Mouse (Mus musculus) liver, postnatal 0 days (tissue): ENCODE data around the gene Mcur1. TPM values are rescaled to one million over a fixed set of nuclear protein-coding genes. Genes with fewer than 3 reads are reported as not detected.

Experiments used
- ATAC-seq: fragments of 200-750 bp; cut with Nextera tagmentation; 2 replicates; pipeline ENCODE4 v1.8.0; 2017; ENCODE audit warnings: mild to moderate bottlenecking, moderate library complexity
- DNase-seq: peaks from one replicate; pipeline ENCODE4 v3.0.0-alpha.2; 2016
- H3K27ac ChIP-seq: fragments of 300-500 bp; sonication (generic); 2 replicates; pipeline ENCODE4 v1.5.1; 2014; ENCODE audit warnings: antibody characterized with exemption, moderate library complexity, mild to moderate bottlenecking, low read depth
- H3K27me3 ChIP-seq: fragments of 300-500 bp; sonication (generic); 2 replicates; pipeline ENCODE4 v1.6.1; 2014; ENCODE audit warnings: low read length, control low read depth, mixed read lengths; ENCODE audit not compliant: insufficient read depth
- H3K36me3 ChIP-seq: fragments of 300-500 bp; sonication (generic); replicated peaks from 2 replicates; pipeline ENCODE4 v1.6.1; 2014; ENCODE audit warnings: mild to moderate bottlenecking, control low read depth, low read length, moderate library complexity, mixed read lengths; ENCODE audit not compliant: insufficient read depth
- H3K4me1 ChIP-seq: fragments of 300-500 bp; sonication (generic); 2 replicates; pipeline ENCODE4 v1.6.1; 2014; ENCODE audit warnings: antibody characterized with exemption, mild to moderate bottlenecking, control low read depth; ENCODE audit not compliant: insufficient read depth
- H3K4me2 ChIP-seq: fragments of 300-500 bp; sonication (generic); 2 replicates; pipeline ENCODE4 v1.6.1; 2014; ENCODE audit warnings: low read depth, mild to moderate bottlenecking, low read length, moderate library complexity, mixed read lengths
- H3K4me3 ChIP-seq: fragments of 300-500 bp; sonication (generic); 2 replicates; pipeline ENCODE4 v1.5.1; 2014; ENCODE audit warnings: low read depth, low read length
- H3K9ac ChIP-seq: fragments of 300-500 bp; sonication (generic); replicated peaks from 2 replicates; pipeline ENCODE4 v1.6.1; 2014; ENCODE audit warnings: mild to moderate bottlenecking, moderate library complexity
- H3K9me3 ChIP-seq: fragments of 300-500 bp; sonication (generic); 2 replicates; pipeline ENCODE4 v1.6.1; 2016; ENCODE audit warnings: mild to moderate bottlenecking, control low read depth, low read length, mixed read lengths
- CTCF ChIP-seq: sonication (generic); IDR thresholded peaks from 2 replicates; pipeline ENCODE4 v1.5.1; 2016; ENCODE audit warnings: antibody characterized with exemption, low read depth
- EP300 ChIP-seq: IDR thresholded peaks from 2 replicates; pipeline ENCODE4 v1.6.1; 2016; ENCODE audit warnings: antibody characterized with exemption, low read depth, mild to moderate bottlenecking
- WGBS: fragments of 180-500 bp; shearing (Covaris S2); extraction: QIAGEN DNeasy Blood & Tissue Kit; methylation state at CpG from one replicate; pipeline ENCODE4 v1.1.7; 2014; ENCODE audit not compliant: insufficient replicate concordance; 5-methylcytosine and 5-hydroxymethylcytosine counted together
- polyA plus RNA-seq: library from polyadenylated mRNA; unstranded; fragments of >200 nt; fragmentation: Nextera tagmentation; extraction: Ambion mirVana; gene quantifications from 2 replicates; pipeline ENCODE4 v1.2.1, GENCODE M21; 2015

Gene Mcur1
- polyA plus RNA-seq, 1 experiment from 2014 or later: 8.8 TPM

DNA sequence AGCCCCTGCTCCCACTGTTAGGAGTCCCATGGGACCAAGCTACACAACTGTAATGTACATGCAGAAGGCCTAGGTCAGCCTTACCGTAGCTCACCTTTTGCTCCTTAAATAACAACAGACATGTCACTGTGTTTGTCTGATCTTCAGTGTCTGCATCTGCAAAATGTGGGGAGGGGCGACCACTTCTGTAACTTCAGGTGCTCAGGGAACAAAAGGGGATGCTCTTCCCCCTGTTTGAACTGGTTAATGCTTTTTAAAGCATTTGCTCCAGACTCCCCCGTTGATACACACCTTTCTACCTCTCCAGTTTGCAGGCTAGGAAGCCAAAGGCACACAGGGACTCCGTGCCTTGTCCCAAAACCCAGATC lies 59.5 kb downstream of the Mcur1 start:
- TF ChIP-seq CTCF (no peak), EP300 (no peak)
- Histone ChIP-seq H3K27me3 (no peaks in the 10 kb centered on the region), H3K9ac (no peak overlapping the region), H3K36me3 (no peaks in the 10 kb centered on the region), H3K4me3 (no peak overlapping the region), H3K4me2 (no peak overlapping the region), H3K9me3 (no peaks in the 10 kb centered on the region), H3K27ac (no peak overlapping the region), H3K4me1 (peaks cover 9% of the 10 kb centered on the region)
- DNase-seq: no peak
- ATAC-seq: no peak
- WGBS: 78% methylated on average over 4 of the region's 4 CpGs

- Histone ChIP-seq H3K4me2 (no peak overlapping the region), H3K9me3 (no peaks in the 10 kb centered on the region), H3K4me3 (no peak overlapping the region), H3K27ac (no peak overlapping the region), H3K27me3 (no peaks in the 10 kb centered on the region), H3K36me3 (no peaks in the 10 kb centered on the region), H3K9ac (no peak overlapping the region), H3K4me1 (peaks cover 9% of the 10 kb centered on the region)
- WGBS: 66% methylated on average over 7 of the region's 7 CpGs
- TF ChIP-seq EP300 (no peak), CTCF (no peak)
- DNase-seq: no peak
- ATAC-seq: no peak
Measured at GRCm38 (mm10) chr13:43499731-43500482, 60.1 kb downstream of the Mcur1 start.

DNA sequence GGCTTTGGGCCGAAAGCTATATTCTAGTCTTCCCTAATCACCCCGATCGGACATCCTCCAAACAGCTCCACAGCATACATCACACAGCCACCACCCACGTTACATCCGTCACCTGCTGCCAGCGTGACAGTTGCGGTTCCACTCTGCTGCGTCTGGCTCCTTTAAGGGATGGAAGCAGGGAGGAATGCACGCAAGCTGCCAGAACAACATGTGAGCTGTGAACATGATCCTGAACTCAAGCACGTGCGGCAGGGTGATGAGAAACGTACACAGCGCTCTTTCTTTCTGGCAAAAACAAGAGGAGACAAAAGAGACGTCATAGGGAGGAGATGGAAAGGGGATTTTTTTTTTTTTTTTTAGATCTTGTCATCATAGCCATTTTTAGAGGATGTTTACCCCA lies 61.1 kb downstream of the Mcur1 start:
- H3K4me3 ChIP-seq: no peak overlapping the region
- H3K9me3 ChIP-seq: no peaks in the 10 kb centered on the region
- DNase-seq: no peak
- H3K27ac ChIP-seq: no peak overlapping the region
- TF ChIP-seq CTCF (no peak), EP300 (no peak)
- 79% methylated on average over 14 of the region's 14 CpGs for WGBS
- no peak for ATAC-seq
- H3K4me1 ChIP-seq: peaks cover 9% of the 10 kb centered on the region
- H3K36me3 ChIP-seq: no peaks in the 10 kb centered on the region
- no peak overlapping the region for H3K9ac ChIP-seq
- no peak overlapping the region for H3K4me2 ChIP-seq
- no peaks in the 10 kb centered on the region for H3K27me3 ChIP-seq

DNA sequence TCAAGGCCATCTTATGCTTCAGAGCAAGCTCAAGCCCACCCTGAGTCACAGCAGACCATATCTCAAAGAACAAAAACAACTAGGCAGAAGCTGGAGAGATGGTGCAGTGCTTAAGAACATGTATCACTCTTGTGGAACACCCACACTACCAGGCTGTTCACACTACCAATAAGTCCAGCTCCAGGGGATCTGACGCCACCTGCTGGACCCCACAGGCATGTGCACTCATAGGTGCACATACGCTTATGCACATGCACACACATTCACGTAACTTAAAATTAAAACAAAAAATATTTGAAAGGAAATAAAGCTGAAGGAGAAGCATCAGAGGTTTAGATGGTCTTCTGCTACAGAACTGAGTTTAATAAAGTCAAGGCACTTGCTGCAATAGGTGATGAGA lies 62.2 kb downstream of the Mcur1 start:
- Histone ChIP-seq H3K27ac (no peak overlapping the region), H3K4me1 (no peaks in the 10 kb centered on the region), H3K36me3 (no peaks in the 10 kb centered on the region), H3K4me3 (no peak overlapping the region), H3K9me3 (no peaks in the 10 kb centered on the region), H3K4me2 (no peak overlapping the region), H3K27me3 (no peaks in the 10 kb centered on the region), H3K9ac (no peak overlapping the region)
- 93% methylated on average over 3 of the region's 3 CpGs for WGBS
- ATAC-seq: no peak
- no peak for DNase-seq
- TF ChIP-seq CTCF (peak; percentile 40), EP300 (no peak)

DNA sequence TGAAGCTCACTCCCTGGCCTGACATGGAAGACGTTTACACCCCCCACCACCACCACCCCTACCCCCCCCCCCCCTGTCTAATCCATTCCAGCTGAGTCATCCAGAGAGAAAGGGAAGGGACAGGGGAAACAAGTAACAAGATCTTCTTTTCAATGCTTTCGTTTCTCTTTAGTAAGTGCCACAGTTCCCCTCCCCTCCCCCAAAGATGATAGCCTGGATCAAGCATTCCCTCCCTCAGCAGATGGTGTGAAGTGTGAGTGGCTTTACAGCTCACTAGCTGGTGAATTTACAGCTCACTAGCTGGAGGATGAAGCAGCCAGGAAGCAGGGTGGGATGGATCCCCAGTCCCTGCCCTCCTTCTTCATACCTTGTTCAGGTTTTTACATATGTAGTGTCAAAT lies 63.3 kb downstream of the Mcur1 start:
- Histone ChIP-seq H3K4me2 (no peak overlapping the region), H3K9ac (no peak overlapping the region), H3K27ac (no peak overlapping the region), H3K27me3 (no peaks in the 10 kb centered on the region), H3K4me1 (no peaks in the 10 kb centered on the region), H3K4me3 (no peak overlapping the region), H3K9me3 (no peaks in the 10 kb centered on the region), H3K36me3 (no peaks in the 10 kb centered on the region)
- 34% methylated on average over 2 of the region's 2 CpGs for WGBS
- DNase-seq: no peak
- TF ChIP-seq CTCF (no peak), EP300 (no peak)
- ATAC-seq: no peak

DNA sequence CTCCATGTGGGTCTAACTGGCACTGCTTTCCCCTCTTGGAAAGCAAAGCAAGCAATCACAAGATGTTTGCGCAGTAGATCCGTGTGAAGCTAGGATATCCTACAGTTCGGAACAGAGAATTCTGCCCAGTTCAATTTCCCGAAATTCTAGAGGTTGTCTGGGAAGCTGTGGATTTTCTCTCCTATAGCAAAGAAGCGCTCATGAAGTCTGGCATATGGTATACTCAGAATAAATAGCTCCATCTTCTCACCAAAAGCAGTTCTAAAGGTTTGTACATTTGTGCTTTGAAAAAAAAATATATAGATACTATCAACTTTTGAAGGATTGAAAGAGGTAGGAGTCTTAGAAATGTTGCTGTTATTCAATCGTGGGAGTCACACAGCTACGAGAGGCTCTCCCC lies 64.3 kb downstream of the Mcur1 start:
- Histone ChIP-seq H3K4me3 (no peak overlapping the region), H3K4me2 (no peak overlapping the region), H3K27ac (no peak overlapping the region), H3K9ac (no peak overlapping the region), H3K9me3 (no peaks in the 10 kb centered on the region), H3K4me1 (no peaks in the 10 kb centered on the region), H3K27me3 (no peaks in the 10 kb centered on the region), H3K36me3 (no peaks in the 10 kb centered on the region)
- WGBS: 77% methylated on average over 7 of the region's 7 CpGs
- no peak for TF ChIP-seq CTCF
- TF ChIP-seq EP300: no peak
- ATAC-seq: no peak
- no peak for DNase-seq
